Mouse (Mus musculus) embryonic fibroblast, embryonic 13.5 days (primary cell): ENCODE results near the gene Cnbp. TPM values are rescaled to one million over a fixed set of nuclear protein-coding genes. Genes with fewer than 3 reads are reported as not detected.

ENCODE experiments used
- H3K27ac ChIP-seq: 2 replicates; pipeline ENCODE4 v1.5.1; 2012; ENCODE audit warnings: low read length, control low read depth, inconsistent platforms; ENCODE audit not compliant: insufficient read depth
- H3K4me1 ChIP-seq: 2 replicates; pipeline ENCODE4 v1.6.1; 2011; ENCODE audit warnings: low read length; ENCODE audit not compliant: control insufficient read depth, insufficient read depth
- H3K4me3 ChIP-seq: 2 replicates; pipeline ENCODE4 v1.5.1; 2011; ENCODE audit warnings: mild to moderate bottlenecking, control low read depth, low read length; ENCODE audit not compliant: insufficient read depth
- CTCF ChIP-seq: IDR thresholded peaks from 2 replicates; pipeline ENCODE4 v1.5.1; 2011; ENCODE audit warnings: mild to moderate bottlenecking, control low read depth, low read length, moderate library complexity, borderline replicate concordance; ENCODE audit not compliant: insufficient read depth
- POLR2A ChIP-seq: IDR thresholded peaks from 2 replicates; pipeline ENCODE4 v1.6.1; 2011; ENCODE audit warnings: low read depth, mild to moderate bottlenecking, control low read depth, low read length, moderate library complexity
- polyA plus RNA-seq: library from polyadenylated mRNA; stranded (reverse); fragments of >200 nt; gene quantifications from 2 replicates; pipeline ENCODE4 v1.2.4, GENCODE M21; 2011; ENCODE audit warnings: low read depth; ENCODE audit not compliant: missing spikeins, insufficient read length

Cnbp gene
- polyA plus RNA-seq, 1 experiment, result 374 TPM

DNA sequence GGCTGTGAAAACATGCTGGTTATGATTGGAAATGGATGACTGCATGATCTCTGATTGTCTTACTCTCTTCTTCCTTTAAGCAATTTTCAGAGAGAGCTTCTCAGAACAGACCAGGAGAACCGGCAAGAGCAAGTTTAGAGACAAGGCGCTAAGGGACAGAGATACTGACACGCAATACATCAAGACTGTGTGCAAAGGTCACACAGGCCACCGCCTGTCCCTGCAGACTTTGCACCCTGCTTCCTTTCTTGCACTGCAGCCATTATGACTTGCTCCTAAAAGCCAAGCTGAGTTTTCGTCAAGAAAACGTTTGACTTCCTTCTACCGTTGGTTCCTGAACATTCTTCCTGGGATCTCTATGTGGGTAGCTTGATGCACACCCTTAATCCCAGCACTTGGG is 24.7 kb upstream of the Cnbp start:
- Histone ChIP-seq H3K4me1 (peaks cover 6% of the 10 kb centered on the region; the same call in 1 of the 2 replicates), H3K27ac (peak overlapping the region; percentile 84), H3K4me3 (no peak overlapping the region)
- no peak for TF ChIP-seq CTCF
- no peak for TF ChIP-seq POLR2A

- no peak for TF ChIP-seq POLR2A
- TF ChIP-seq CTCF, result no peak
- Histone ChIP-seq H3K4me1 (peaks cover 6% of the 10 kb centered on the region; the same call in 1 of the 2 replicates), H3K4me3 (no peak overlapping the region), H3K27ac (peak overlapping the region; percentile 84)
These were observed 24.2 kb upstream of the Cnbp start for GRCm38 (mm10) chr6:87875083-87875482.

- TF ChIP-seq POLR2A (no peak), CTCF (no peak)
- no peak overlapping the region for H3K4me3 ChIP-seq
- H3K27ac ChIP-seq, result no peak overlapping the region
- peaks cover 6% of the 10 kb centered on the region; the same call in 1 of the 2 replicates for H3K4me1 ChIP-seq
These were observed 23.1 kb upstream of the Cnbp start for GRCm38 (mm10) chr6:87873963-87874362.

DNA sequence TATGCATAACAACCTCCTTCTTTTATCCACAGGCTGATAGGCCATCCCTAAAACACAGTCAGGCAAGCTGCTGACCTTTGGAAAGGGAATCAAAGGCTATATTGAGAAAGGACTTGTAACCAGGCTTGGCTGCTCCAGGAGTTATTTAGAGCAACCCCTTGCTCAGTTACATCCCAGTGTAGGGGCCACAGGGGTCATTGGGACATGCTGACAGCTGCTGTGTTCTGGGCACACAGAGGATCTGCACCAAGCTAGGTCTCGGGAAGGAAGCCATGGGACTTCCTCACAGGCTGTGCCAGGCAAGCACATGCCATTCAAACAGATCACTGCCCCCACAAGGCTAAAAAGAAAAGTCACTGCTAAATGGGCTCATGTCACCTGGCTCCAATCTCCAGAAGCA is 22.2 kb upstream of the Cnbp start:
- Histone ChIP-seq H3K27ac (peak overlapping the region; percentile 54; the same call in 1 of the 2 replicates), H3K4me3 (no peak overlapping the region), H3K4me1 (peaks cover 10% of the 10 kb centered on the region)
- TF ChIP-seq CTCF (no peak), POLR2A (no peak)

GRCm38 (mm10) chr6:87871240-87871639 is 20.3 kb upstream of the Cnbp start:
- TF ChIP-seq POLR2A (no peak), CTCF (no peak)
- Histone ChIP-seq H3K4me1 (peaks cover 15% of the 10 kb centered on the region), H3K27ac (no peak overlapping the region), H3K4me3 (no peak overlapping the region)

GRCm38 (mm10) chr6:87870440-87870839 is 19.5 kb upstream of the Cnbp start:
- Histone ChIP-seq H3K4me1 (peaks cover 13% of the 10 kb centered on the region), H3K27ac (no peak overlapping the region), H3K4me3 (no peak overlapping the region)
- TF ChIP-seq POLR2A (no peak), CTCF (no peak)

- no peak overlapping the region for H3K4me3 ChIP-seq
- TF ChIP-seq CTCF (no peak), POLR2A (no peak; the same call in 1 of the 2 replicates)
- peak overlapping the region; percentile 74 for H3K27ac ChIP-seq
- H3K4me1 ChIP-seq, result peaks cover 8% of the 10 kb centered on the region
These were observed 18.1 kb upstream of the Cnbp start for GRCm38 (mm10) chr6:87868871-87869506.

- no peak for TF ChIP-seq CTCF
- TF ChIP-seq POLR2A, result no peak
These were observed 16.4 kb upstream of the Cnbp start for GRCm38 (mm10) chr6:87867256-87867655.

GRCm38 (mm10) chr6:87866211-87866610 is 15.3 kb upstream of the Cnbp start:
- no peak overlapping the region for H3K4me3 ChIP-seq
- no peak overlapping the region for H3K27ac ChIP-seq
- TF ChIP-seq POLR2A (no peak), CTCF (no peak)
- H3K4me1 ChIP-seq, result peaks cover 8% of the 10 kb centered on the region

More at GRCm38 (mm10) chr6:87867256-87867655, 16.4 kb upstream of the Cnbp start:
- no peak overlapping the region for H3K4me3 ChIP-seq
- peak overlapping the region; percentile 75 for H3K27ac ChIP-seq
- H3K4me1 ChIP-seq, result peaks cover 8% of the 10 kb centered on the region

DNA sequence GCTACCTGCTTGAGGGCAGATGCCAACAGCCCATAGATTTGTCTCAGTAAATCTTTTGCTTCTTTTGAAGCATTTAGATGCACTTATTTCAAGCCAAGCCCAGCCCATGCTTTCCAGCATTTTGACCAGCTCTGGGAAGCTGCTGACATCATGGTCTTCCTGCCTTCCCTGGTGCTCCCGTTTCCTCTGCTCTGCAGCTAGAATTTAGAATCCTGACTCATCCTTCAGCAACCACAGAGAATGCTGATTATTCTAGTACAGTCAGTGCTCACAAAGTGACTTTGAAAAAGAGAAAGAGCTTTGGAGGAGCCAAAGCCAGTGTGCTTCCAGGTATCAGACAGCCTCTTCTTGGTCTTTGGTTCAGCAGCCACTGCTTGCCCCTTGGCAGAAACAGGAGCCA is 6.2 kb upstream of the Cnbp start:
- no peak for TF ChIP-seq CTCF
- no peak for TF ChIP-seq POLR2A
- Histone ChIP-seq H3K27ac (peak overlapping the region; percentile 64), H3K4me3 (no peak overlapping the region), H3K4me1 (peaks cover 15% of the 10 kb centered on the region)

GRCm38 (mm10) chr6:87853446-87853845 is 2.5 kb upstream of the Cnbp start:
- Histone ChIP-seq H3K4me1 (peaks cover 17% of the 10 kb centered on the region), H3K27ac (peak overlapping the region; percentile 81), H3K4me3 (no peak overlapping the region)
- TF ChIP-seq POLR2A (no peak), CTCF (no peak)

GRCm38 (mm10) chr6:87851871-87852270 is 965 bp upstream of the Cnbp start:
- Histone ChIP-seq H3K4me3 (no peak overlapping the region), H3K27ac (no peak overlapping the region), H3K4me1 (peaks cover 15% of the 10 kb centered on the region)
- no peak for TF ChIP-seq CTCF
- TF ChIP-seq POLR2A, result no peak
